Mouse (Mus musculus): Measurements from ENCODE around the gene Mypop. TPM values are rescaled to one million over a fixed set of nuclear protein-coding genes. Genes with fewer than 3 reads are reported as not detected.

Mypop gene
- polyA plus RNA-seq, 1 experiment from 2014 or later, result 5.0 TPM

- no peaks in the 10 kb centered on the region for H3K27me3 ChIP-seq (ENCODE audit: insufficient read depth, poor library complexity, severe bottlenecking)
- 83% methylated on average over 13 of the region's 13 CpGs for WGBS
- no peaks in the 10 kb centered on the region for H3K9me3 ChIP-seq
- H3K36me3 ChIP-seq, result peaks cover 34% of the 10 kb centered on the region
- peaks cover 60% of the 10 kb centered on the region for H3K4me1 ChIP-seq (replicated peaks)
- H3K4me3 ChIP-seq, result peak overlapping the region; percentile 98; the same call in 1 of the 2 replicates
- H3K27ac ChIP-seq, result no peak overlapping the region
- DNase-seq (ENCODE audit: low spot score), result no peak
Observed at GRCm38 (mm10) chr7:19007026-19007977, 16.3 kb downstream of the Mypop start.

GRCm38 (mm10) chr7:19010581-19010980 lies 19.5 kb downstream of the Mypop start:
- H3K27ac ChIP-seq, result no peak overlapping the region
- 81% methylated on average over 7 of the region's 7 CpGs for WGBS
- H3K27me3 ChIP-seq (ENCODE audit: insufficient read depth, poor library complexity, severe bottlenecking), result peaks cover 9% of the 10 kb centered on the region
- H3K4me1 ChIP-seq (replicated peaks), result peaks cover 45% of the 10 kb centered on the region
- H3K4me3 ChIP-seq, result no peak overlapping the region
- H3K9me3 ChIP-seq, result no peaks in the 10 kb centered on the region
- H3K36me3 ChIP-seq, result peaks cover 24% of the 10 kb centered on the region
- DNase-seq (ENCODE audit: low spot score), result no peak

GRCm38 (mm10) chr7:19012025-19012621 lies 21.1 kb downstream of the Mypop start:
- H3K4me3 ChIP-seq, result peak overlapping the region; percentile 52
- peaks cover 10% of the 10 kb centered on the region for H3K36me3 ChIP-seq
- H3K27ac ChIP-seq, result peak overlapping the region; percentile 89
- H3K9me3 ChIP-seq, result no peaks in the 10 kb centered on the region
- H3K4me1 ChIP-seq (replicated peaks), result peaks cover 31% of the 10 kb centered on the region
- peak; percentile 34 for DNase-seq (ENCODE audit: low spot score)
- WGBS, result 2% methylated on average over 31 of the region's 31 CpGs
- peaks cover 9% of the 10 kb centered on the region for H3K27me3 ChIP-seq (ENCODE audit: insufficient read depth, poor library complexity, severe bottlenecking)

- 0 out of 2 replicates have a peak overlapping the region, but pooled peaks have one; percentile 89 for H3K27ac ChIP-seq
- peaks cover 9% of the 10 kb centered on the region for H3K27me3 ChIP-seq (ENCODE audit: insufficient read depth, poor library complexity, severe bottlenecking)
- H3K9me3 ChIP-seq, result no peaks in the 10 kb centered on the region
- 46% methylated on average over 2 of the region's 2 CpGs for WGBS
- 0 out of 2 replicates have a peak overlapping the region, but pooled peaks have one; percentile 52 for H3K4me3 ChIP-seq
- DNase-seq (ENCODE audit: low spot score), result no peak
- peaks cover 2% of the 10 kb centered on the region for H3K36me3 ChIP-seq
- H3K4me1 ChIP-seq (replicated peaks), result peaks cover 23% of the 10 kb centered on the region
Observed at GRCm38 (mm10) chr7:19012882-19013281, 21.8 kb downstream of the Mypop start.

GRCm38 (mm10) chr7:19014452-19014851 lies 23.4 kb downstream of the Mypop start:
- 64% methylated on average over 15 of the region's 15 CpGs for WGBS
- Histone ChIP-seq H3K4me1 (replicated peaks) (peaks cover 22% of the 10 kb centered on the region), H3K27me3 (ENCODE audit: insufficient read depth, poor library complexity, severe bottlenecking) (peaks cover 9% of the 10 kb centered on the region), H3K9me3 (0 out of 2 replicates have a peak, but pooled peaks cover 2% of the 10 kb centered on the region), H3K27ac (peak overlapping the region; percentile 23; the same call in 1 of the 2 replicates), H3K4me3 (no peak overlapping the region), H3K36me3 (no peaks in the 10 kb centered on the region)
- no peak for DNase-seq (ENCODE audit: low spot score)

GRCm38 (mm10) chr7:19016042-19016441 lies 25.0 kb downstream of the Mypop start:
- DNase-seq (ENCODE audit: low spot score), result no peak
- WGBS, result 90% methylated on average over 4 of the region's 4 CpGs
- peaks cover 22% of the 10 kb centered on the region for H3K4me1 ChIP-seq (replicated peaks)
- no peak overlapping the region for H3K27ac ChIP-seq
- H3K4me3 ChIP-seq, result no peak overlapping the region
- H3K36me3 ChIP-seq, result no peaks in the 10 kb centered on the region
- H3K27me3 ChIP-seq (ENCODE audit: insufficient read depth, poor library complexity, severe bottlenecking), result peaks cover 18% of the 10 kb centered on the region
- 0 out of 2 replicates have a peak, but pooled peaks cover 2% of the 10 kb centered on the region for H3K9me3 ChIP-seq

GRCm38 (mm10) chr7:19017909-19018308 lies 26.9 kb downstream of the Mypop start:
- H3K27ac ChIP-seq, result no peak overlapping the region
- no peaks in the 10 kb centered on the region for H3K36me3 ChIP-seq
- no peak overlapping the region for H3K4me3 ChIP-seq
- 89% methylated on average over 7 of the region's 7 CpGs for WGBS
- DNase-seq (ENCODE audit: low spot score), result no peak
- H3K27me3 ChIP-seq (ENCODE audit: insufficient read depth, poor library complexity, severe bottlenecking), result peaks cover 37% of the 10 kb centered on the region
- 0 out of 2 replicates have a peak, but pooled peaks cover 2% of the 10 kb centered on the region for H3K9me3 ChIP-seq
- peaks cover 8% of the 10 kb centered on the region for H3K4me1 ChIP-seq (replicated peaks)

- Histone ChIP-seq H3K4me1 (replicated peaks) (peaks cover 29% of the 10 kb centered on the region), H3K27me3 (ENCODE audit: insufficient read depth, poor library complexity, severe bottlenecking) (peaks cover 38% of the 10 kb centered on the region), H3K4me3 (no peak overlapping the region), H3K9me3 (0 out of 2 replicates have a peak, but pooled peaks cover 6% of the 10 kb centered on the region), H3K27ac (no peak overlapping the region), H3K36me3 (no peaks in the 10 kb centered on the region)
- no peak for DNase-seq (ENCODE audit: low spot score)
- 26% methylated on average over 8 of the region's 8 CpGs for WGBS
Observed at GRCm38 (mm10) chr7:19021048-19021447, 30.0 kb downstream of the Mypop start.

GRCm38 (mm10) chr7:19022189-19022958 lies 31.3 kb downstream of the Mypop start:
- Histone ChIP-seq H3K9me3 (0 out of 2 replicates have a peak, but pooled peaks cover 6% of the 10 kb centered on the region), H3K27me3 (ENCODE audit: insufficient read depth, poor library complexity, severe bottlenecking) (peaks cover 38% of the 10 kb centered on the region), H3K27ac (no peak overlapping the region), H3K36me3 (no peaks in the 10 kb centered on the region), H3K4me1 (replicated peaks) (peaks cover 35% of the 10 kb centered on the region), H3K4me3 (no peak overlapping the region)
- no peak for DNase-seq (ENCODE audit: low spot score)
- 62% methylated on average over 18 of the region's 18 CpGs for WGBS

- Histone ChIP-seq H3K9me3 (0 out of 2 replicates have a peak, but pooled peaks cover 6% of the 10 kb centered on the region), H3K27me3 (ENCODE audit: insufficient read depth, poor library complexity, severe bottlenecking) (peaks cover 38% of the 10 kb centered on the region), H3K27ac (peak within 1 kb of the TSS; percentile 94), H3K4me1 (replicated peaks) (peaks cover 39% of the 10 kb centered on the region), H3K36me3 (peaks cover 3% of the 10 kb centered on the region), H3K4me3 (peak within 1 kb of the TSS; percentile 96)
- 7% methylated on average over 30 of the region's 30 CpGs for WGBS
- DNase-seq (ENCODE audit: low spot score), result peak; percentile 15
Observed at GRCm38 (mm10) chr7:19023357-19023814, 32.3 kb downstream of the Mypop start, which contains the start of gene Foxa3. Gene Foxa3, minus strand, starts transcription at chr7:19023538.

- DNase-seq (ENCODE audit: low spot score), result peak; percentile 96
- Histone ChIP-seq H3K4me1 (replicated peaks) (peaks cover 39% of the 10 kb centered on the region), H3K27ac (peak within 1 kb of the TSS; percentile 94), H3K9me3 (0 out of 2 replicates have a peak, but pooled peaks cover 3% of the 10 kb centered on the region), H3K36me3 (peaks cover 10% of the 10 kb centered on the region), H3K4me3 (peak within 1 kb of the TSS; percentile 96), H3K27me3 (ENCODE audit: insufficient read depth, poor library complexity, severe bottlenecking) (peaks cover 38% of the 10 kb centered on the region)
- under 1% methylated on average over 50 of the region's 50 CpGs for WGBS
Observed at GRCm38 (mm10) chr7:19024096-19024506, 33.1 kb downstream of the Mypop start, which contains the start of gene Sympk. Gene Sympk, plus strand, starts transcription at chr7:19024377.

Measured in hindbrain, embryonic 10.5 days (tissue).